Mouse (Mus musculus): Measurements from ENCODE around the gene Nxph1. TPM values are rescaled to one million over a fixed set of nuclear protein-coding genes. Genes with fewer than 3 reads are reported as not detected.

The Nxph1 gene
- total and polyA plus RNA-seq, 3 experiments: 0.11 TPM; not detected in 2

DNA sequence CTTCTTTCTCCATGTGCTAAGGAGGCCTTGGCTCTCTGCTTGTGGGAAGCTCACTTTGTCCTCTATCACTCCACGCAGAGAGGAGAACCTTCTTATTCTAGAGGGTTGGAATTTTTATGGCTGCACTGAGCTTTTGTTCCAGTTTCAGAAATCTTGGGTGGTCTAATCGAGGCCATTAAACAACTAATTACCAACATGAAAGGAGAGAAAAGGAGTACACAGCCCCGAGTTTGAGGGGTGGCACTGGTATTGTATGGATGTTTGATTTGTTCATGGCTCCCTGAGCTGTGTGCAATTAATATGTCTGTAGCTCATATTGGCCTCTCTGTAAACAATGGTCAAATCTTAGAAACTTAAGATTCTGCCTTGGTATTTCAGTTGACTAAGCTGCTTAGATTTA lies 54.5 kb downstream of the Nxph1 start:
- no peak for DNase-seq (ENCODE audit: low spot score)
- Histone ChIP-seq H3K9me3 (replicated peaks) (no peaks in the 10 kb centered on the region), H3K27me3 (ENCODE audit: insufficient read depth, low read length) (no peaks in the 10 kb centered on the region), H3K4me1 (ENCODE audit: insufficient read depth, low read depth, low read length) (no peaks in the 10 kb centered on the region), H3K4me3 (ENCODE audit: low read depth, low read length) (no peak overlapping the region), H3K36me3 (replicated peaks) (no peaks in the 10 kb centered on the region)
- TF ChIP-seq GATA1 (IDR thresholded peaks at IDR 0.05; ENCODE audit: borderline replicate concordance, low read length) (no peak), POLR2AphosphoS5 (IDR thresholded peaks at IDR 0.05; ENCODE audit: insufficient replicate concordance, low read depth, low read length) (no peak), TAL1 (conservative IDR thresholded peaks at IDR 0.05; ENCODE audit: low read depth, low read length) (no peak), GATA2 (IDR thresholded peaks at IDR 0.05; ENCODE audit: borderline replicate concordance, low read depth, low read length) (no peak), CTCF (IDR thresholded peaks at IDR 0.05; ENCODE audit: low read depth, low read length) (no peak)
- ATAC-seq (ENCODE audit: extremely low read depth, insufficient number of reproducible peaks, low FRiP score, poor library complexity, severe bottlenecking): no peak

DNA sequence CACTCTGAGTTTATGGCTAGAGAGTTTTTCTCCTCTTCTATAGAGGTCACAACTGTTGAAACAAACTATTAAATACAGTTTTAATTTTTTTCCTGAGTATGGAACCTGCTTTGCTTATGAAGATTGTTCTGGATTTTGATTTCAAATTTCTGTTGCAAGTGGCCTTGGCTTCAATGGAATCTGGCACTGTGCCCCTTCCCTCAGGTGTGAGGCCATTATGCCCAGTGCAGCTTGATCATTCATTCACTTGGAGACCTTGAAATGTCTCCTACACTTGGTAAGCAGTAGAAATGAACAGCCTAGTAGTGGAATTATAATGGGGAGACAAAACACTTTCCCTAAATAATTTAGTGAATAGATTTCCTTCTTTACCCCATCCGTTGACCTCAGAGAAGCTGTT lies 78.4 kb downstream of the Nxph1 start:
- peaks cover 3% of the 10 kb centered on the region; the same call in 1 of the 2 replicates for H3K27me3 ChIP-seq (ENCODE audit: insufficient read depth, low read length)
- H3K4me1 ChIP-seq (ENCODE audit: insufficient read depth, low read depth, low read length): no peaks in the 10 kb centered on the region
- H3K9me3 ChIP-seq (replicated peaks): no peaks in the 10 kb centered on the region
- H3K36me3 ChIP-seq (replicated peaks): no peaks in the 10 kb centered on the region
- H3K4me3 ChIP-seq (ENCODE audit: low read depth, low read length): no peak overlapping the region
- ATAC-seq (ENCODE audit: extremely low read depth, insufficient number of reproducible peaks, low FRiP score, poor library complexity, severe bottlenecking) (no peak), DNase-seq (ENCODE audit: low spot score) (no peak)
- TF ChIP-seq TAL1 (conservative IDR thresholded peaks at IDR 0.05; ENCODE audit: low read depth, low read length) (no peak), CTCF (IDR thresholded peaks at IDR 0.05; ENCODE audit: low read depth, low read length) (no peak), POLR2AphosphoS5 (IDR thresholded peaks at IDR 0.05; ENCODE audit: insufficient replicate concordance, low read depth, low read length) (no peak), GATA1 (IDR thresholded peaks at IDR 0.05; ENCODE audit: borderline replicate concordance, low read length) (no peak), GATA2 (IDR thresholded peaks at IDR 0.05; ENCODE audit: borderline replicate concordance, low read depth, low read length) (no peak)

DNA sequence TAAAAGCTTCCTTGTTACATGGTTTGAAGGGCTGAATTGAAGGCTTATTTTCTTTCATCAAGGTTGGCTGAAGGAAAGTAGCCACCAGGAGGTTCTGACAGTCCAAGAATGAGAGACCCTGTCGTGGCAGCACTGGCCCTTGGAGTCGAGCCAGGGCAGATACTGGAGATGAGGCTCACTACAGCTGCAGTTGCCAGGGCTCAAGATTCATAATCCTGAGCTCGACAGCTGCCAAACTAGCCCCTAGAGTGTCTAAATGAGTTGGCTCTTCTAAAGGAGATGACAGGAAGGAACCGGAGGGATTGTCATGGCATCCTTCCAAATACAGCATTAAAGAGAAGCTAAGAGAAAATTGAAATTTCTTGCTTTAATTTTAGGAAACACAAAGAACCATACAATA lies 78.9 kb downstream of the Nxph1 start:
- TF ChIP-seq TAL1 (conservative IDR thresholded peaks at IDR 0.05; ENCODE audit: low read depth, low read length) (no peak), CTCF (IDR thresholded peaks at IDR 0.05; ENCODE audit: low read depth, low read length) (no peak), GATA2 (IDR thresholded peaks at IDR 0.05; ENCODE audit: borderline replicate concordance, low read depth, low read length) (no peak), GATA1 (IDR thresholded peaks at IDR 0.05; ENCODE audit: borderline replicate concordance, low read length) (no peak), POLR2AphosphoS5 (IDR thresholded peaks at IDR 0.05; ENCODE audit: insufficient replicate concordance, low read depth, low read length) (no peak)
- peaks cover 3% of the 10 kb centered on the region; the same call in 1 of the 2 replicates for H3K27me3 ChIP-seq (ENCODE audit: insufficient read depth, low read length)
- H3K4me3 ChIP-seq (ENCODE audit: low read depth, low read length): no peak overlapping the region
- ATAC-seq (ENCODE audit: extremely low read depth, insufficient number of reproducible peaks, low FRiP score, poor library complexity, severe bottlenecking) (no peak), DNase-seq (ENCODE audit: low spot score) (no peak)
- no peaks in the 10 kb centered on the region for H3K4me1 ChIP-seq (ENCODE audit: insufficient read depth, low read depth, low read length)
- H3K36me3 ChIP-seq (replicated peaks): no peaks in the 10 kb centered on the region
- no peaks in the 10 kb centered on the region for H3K9me3 ChIP-seq (replicated peaks)

DNA sequence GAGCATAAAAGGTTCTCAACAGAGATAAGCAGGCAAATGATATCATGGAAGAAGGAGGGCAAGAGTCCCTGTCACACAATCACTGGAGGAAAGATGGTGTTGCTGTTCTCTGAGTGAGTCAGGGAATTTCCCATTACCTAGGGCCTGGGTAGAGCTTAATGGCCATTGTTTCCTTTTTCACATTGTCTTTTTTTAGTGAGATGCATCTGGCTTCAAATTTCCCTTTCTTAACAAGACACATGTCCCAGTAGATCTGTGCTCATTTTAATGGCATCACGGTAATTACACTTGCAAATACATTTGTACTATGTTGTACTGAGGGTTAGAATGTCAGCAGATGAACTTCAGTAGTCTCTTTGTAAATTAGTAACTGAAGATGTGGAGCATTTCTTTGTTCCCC lies 80.3 kb downstream of the Nxph1 start:
- no peaks in the 10 kb centered on the region for H3K4me1 ChIP-seq (ENCODE audit: insufficient read depth, low read depth, low read length)
- H3K36me3 ChIP-seq (replicated peaks): no peaks in the 10 kb centered on the region
- DNase-seq (ENCODE audit: low spot score): no peak
- TF ChIP-seq CTCF (IDR thresholded peaks at IDR 0.05; ENCODE audit: low read depth, low read length) (no peak), POLR2AphosphoS5 (IDR thresholded peaks at IDR 0.05; ENCODE audit: insufficient replicate concordance, low read depth, low read length) (no peak), GATA1 (IDR thresholded peaks at IDR 0.05; ENCODE audit: borderline replicate concordance, low read length) (no peak), TAL1 (conservative IDR thresholded peaks at IDR 0.05; ENCODE audit: low read depth, low read length) (no peak), GATA2 (IDR thresholded peaks at IDR 0.05; ENCODE audit: borderline replicate concordance, low read depth, low read length) (no peak)
- H3K4me3 ChIP-seq (ENCODE audit: low read depth, low read length): no peak overlapping the region
- no peak for ATAC-seq (ENCODE audit: extremely low read depth, insufficient number of reproducible peaks, low FRiP score, poor library complexity, severe bottlenecking)
- H3K9me3 ChIP-seq (replicated peaks): no peaks in the 10 kb centered on the region
- peaks cover 3% of the 10 kb centered on the region; the same call in 1 of the 2 replicates for H3K27me3 ChIP-seq (ENCODE audit: insufficient read depth, low read length)

DNA sequence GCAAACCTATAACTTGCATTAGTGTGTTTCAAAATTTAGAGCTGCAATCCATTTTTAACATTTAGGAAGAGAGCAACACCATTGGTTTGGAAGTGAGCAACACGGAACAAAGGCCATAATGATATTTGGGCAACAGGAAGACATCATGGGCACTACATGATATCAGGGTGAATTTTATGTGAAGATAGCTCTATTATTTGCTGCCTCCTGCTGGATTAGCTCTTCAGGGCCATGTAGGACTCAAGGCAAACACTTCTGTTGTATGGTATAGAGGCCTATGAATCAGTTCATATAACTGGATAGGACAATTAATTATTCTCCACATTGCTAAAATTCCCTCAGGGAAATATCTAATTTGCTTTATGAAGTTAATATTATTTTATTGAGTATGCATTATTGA lies 91.1 kb downstream of the Nxph1 start:
- Histone ChIP-seq H3K9me3 (replicated peaks) (no peaks in the 10 kb centered on the region), H3K4me1 (ENCODE audit: insufficient read depth, low read depth, low read length) (no peaks in the 10 kb centered on the region), H3K4me3 (ENCODE audit: low read depth, low read length) (no peak overlapping the region), H3K36me3 (replicated peaks) (no peaks in the 10 kb centered on the region), H3K27me3 (ENCODE audit: insufficient read depth, low read length) (no peaks in the 10 kb centered on the region)
- no peak for ATAC-seq (ENCODE audit: extremely low read depth, insufficient number of reproducible peaks, low FRiP score, poor library complexity, severe bottlenecking)
- no peak for DNase-seq (ENCODE audit: low spot score)
- TF ChIP-seq GATA2 (IDR thresholded peaks at IDR 0.05; ENCODE audit: borderline replicate concordance, low read depth, low read length) (no peak), POLR2AphosphoS5 (IDR thresholded peaks at IDR 0.05; ENCODE audit: insufficient replicate concordance, low read depth, low read length) (no peak), GATA1 (IDR thresholded peaks at IDR 0.05; ENCODE audit: borderline replicate concordance, low read length) (no peak), TAL1 (conservative IDR thresholded peaks at IDR 0.05; ENCODE audit: low read depth, low read length) (no peak), CTCF (IDR thresholded peaks at IDR 0.05; ENCODE audit: low read depth, low read length) (no peak)

DNA sequence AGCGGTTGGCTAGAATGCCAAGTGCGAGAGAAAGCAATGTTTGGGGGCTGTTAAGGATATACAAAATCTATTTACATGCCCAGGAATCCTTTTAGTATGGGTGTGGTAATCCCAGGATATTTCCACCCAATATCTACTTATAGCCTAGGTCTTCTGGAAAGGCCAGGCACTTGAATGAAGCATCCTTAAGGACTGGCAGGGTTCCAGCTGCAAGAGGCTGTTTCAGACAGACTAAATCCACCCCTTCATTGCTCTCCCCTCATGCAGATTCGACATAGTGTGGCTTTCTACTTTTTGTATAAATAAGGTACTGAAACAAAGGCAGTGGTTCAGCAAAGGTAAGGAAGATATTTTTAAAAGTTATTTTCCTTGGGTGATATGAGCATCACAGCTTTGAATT lies 92.8 kb downstream of the Nxph1 start:
- no peak for TF ChIP-seq GATA1 (IDR thresholded peaks at IDR 0.05; ENCODE audit: borderline replicate concordance, low read length)
- no peak for TF ChIP-seq POLR2AphosphoS5 (IDR thresholded peaks at IDR 0.05; ENCODE audit: insufficient replicate concordance, low read depth, low read length)
- no peak for TF ChIP-seq GATA2 (IDR thresholded peaks at IDR 0.05; ENCODE audit: borderline replicate concordance, low read depth, low read length)
- no peak for TF ChIP-seq CTCF (IDR thresholded peaks at IDR 0.05; ENCODE audit: low read depth, low read length)
- TF ChIP-seq TAL1 (conservative IDR thresholded peaks at IDR 0.05; ENCODE audit: low read depth, low read length): no peak
- Histone ChIP-seq H3K4me1 (ENCODE audit: insufficient read depth, low read depth, low read length) (no peaks in the 10 kb centered on the region), H3K27me3 (ENCODE audit: insufficient read depth, low read length) (no peaks in the 10 kb centered on the region), H3K4me3 (ENCODE audit: low read depth, low read length) (no peak overlapping the region), H3K9me3 (replicated peaks) (no peaks in the 10 kb centered on the region), H3K36me3 (replicated peaks) (no peaks in the 10 kb centered on the region)
- no peak for ATAC-seq (ENCODE audit: extremely low read depth, insufficient number of reproducible peaks, low FRiP score, poor library complexity, severe bottlenecking)
- no peak for DNase-seq (ENCODE audit: low spot score)

Data from G1E (cell line).